ENCODE assay signal across 10 mouse cellular contexts in the genomic region with DNA sequence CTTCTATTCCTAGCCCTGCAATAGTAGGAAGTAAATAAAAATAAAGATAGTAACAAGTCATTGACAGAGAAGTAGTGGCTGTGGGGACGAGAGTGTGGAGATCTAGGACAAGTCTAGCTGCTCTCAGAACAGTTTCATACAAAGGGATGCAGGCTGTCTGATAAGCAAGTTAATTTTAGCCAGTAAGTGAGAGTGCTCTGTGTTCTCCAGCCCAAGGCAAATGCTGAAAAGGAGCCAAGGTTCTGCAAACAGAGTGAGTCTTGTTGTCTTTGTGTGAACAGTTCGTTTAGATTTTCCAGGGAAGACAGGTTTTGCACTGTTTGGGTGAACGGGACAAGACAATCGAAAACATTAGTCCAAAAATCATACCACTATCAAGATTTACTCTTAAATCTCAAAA. TPM values are rescaled to one million over a fixed set of nuclear protein-coding genes. Genes with fewer than 3 reads are reported as not detected.
DNase-seq lines count a peak whose midpoint lies in the region.
"Had no signal": no experiment of that assay in that cellular context is flagged by ENCODE, and none has a peak within 500 bp of the region (broad histone marks: within the 10 kb centered on the region; RNA-seq: fewer than 3 reads in every experiment).

No protein-coding gene starts in this region.

- peak; percentile 93 for DNase-seq in heart, adult 11 months
- DNase-seq in heart, postnatal 25 days (ENCODE audit: low spot score): no peak
- peak; percentile 60 for DNase-seq in adipocyte (ENCODE audit: low spot score)
- DNase-seq in heart, adult 18-20 months: peak; percentile 59 to 67
- DNase-seq in layer of hippocampus, adult 8-10 months (ENCODE audit: low spot score in 2 of 2): peak; percentile 49 to 57
- DNase-seq in gastrocnemius, adult 8-10 months (ENCODE audit: low spot score in 2 of 2): no peak
- DNase-seq in kidney, postnatal 10 days: no peak
- no peak for DNase-seq in retina, embryonic 14.5 days (ENCODE audit: low spot score)
- DNase-seq: gastrocnemius, postnatal 25 days; thymus, adult 2 months had no signal

- intact Hi-C loops in heart, postnatal 25 days (cut with DNase I): no loop called here

RNA-seq across cellular contexts. Expression of gene Alcam, which starts 25.4 kb away (rescaled TPM):
- 1 to 10 TPM; 2.8 to 4.0 TPM for total RNA-seq in heart, postnatal 25 days (2021)
- 1 to 10 TPM; 2.3 to 3.5 TPM for total RNA-seq in heart, adult 18-20 months (2021)
- total RNA-seq in layer of hippocampus, adult 8-10 months (2022): 100 to 1,000 TPM; 113 to 136 (median 125) TPM
- total RNA-seq in gastrocnemius, adult 8-10 months (2022): 1 to 10 TPM in 1 of 4 experiments, under 1 TPM in 3; 0.27 to 1.6 (median 0.55) TPM

Comparison
In these comparisons a context has a peak if more than half of its experiments do, and no peak if none do; other contexts are left out.
1. DNase-seq: peak in heart, adult 11 months (single experiment), adipocyte (single experiment), heart, adult 18-20 months (2 of 2) and layer of hippocampus, adult 8-10 months (2 of 2); none in heart, postnatal 25 days (single experiment), gastrocnemius, adult 8-10 months (0 of 2), kidney, postnatal 10 days (single experiment) and retina, embryonic 14.5 days (single experiment).
2. RNA of gene Alcam, which starts 25.4 kb away (total RNA-seq): 113 to 136 TPM in layer of hippocampus, adult 8-10 months; 2.8 to 4.0 TPM in heart, postnatal 25 days, 2.3 to 3.5 TPM in heart, adult 18-20 months and 0.27 to 1.6 TPM in gastrocnemius, adult 8-10 months; every median in the first group is over 10 times any median in the second.